Mouse (Mus musculus) gonadal fat pad, adult 2 months (tissue): ENCODE measurements around the gene Ltbp3. TPM values are rescaled to one million over a fixed set of nuclear protein-coding genes. Genes with fewer than 3 reads are reported as not detected.

ENCODE experiments used
- DNase-seq: peaks from one replicate; pipeline ENCODE4 v3.0.0-alpha.2; 2012; ENCODE audit warnings: low read depth
- polyA plus RNA-seq: library from polyadenylated mRNA; depleted of rRNA; stranded (reverse); fragments of >200 nt; gene quantifications from 2 replicates; pipeline ENCODE4 v1.2.3, GENCODE M21; 2012

Gene Ltbp3
- polyA plus RNA-seq, 1 experiment: 186 TPM

GRCm38 (mm10) chr19:5723934-5724548 lies 16.7 kb upstream of the Ltbp3 start:
- no peak for DNase-seq

GRCm38 (mm10) chr19:5724549-5724941 lies 16.2 kb upstream of the Ltbp3 start:
- no peak for DNase-seq

- DNase-seq: no peak
Measured at GRCm38 (mm10) chr19:5725029-5725707, 15.5 kb upstream of the Ltbp3 start.

- no peak for DNase-seq
Measured at GRCm38 (mm10) chr19:5725767-5726515, 14.8 kb upstream of the Ltbp3 start, which contains the start of gene Ehbp1l1. Gene Ehbp1l1, minus strand, starts transcription at chr19:5726317.

GRCm38 (mm10) chr19:5726961-5727578 lies 13.6 kb upstream of the Ltbp3 start:
- DNase-seq: no peak

- no peak for DNase-seq
Measured at GRCm38 (mm10) chr19:5727701-5728100, 13.0 kb upstream of the Ltbp3 start.

- no peak for DNase-seq
Measured at GRCm38 (mm10) chr19:5728631-5729443, 11.9 kb upstream of the Ltbp3 start.

GRCm38 (mm10) chr19:5729444-5729815 lies 11.3 kb upstream of the Ltbp3 start, which contains the start of gene Fam89b:
Gene Fam89b, minus strand, starts transcription at chr19:5729653.
- no peak for DNase-seq

- DNase-seq: no peak
Measured at GRCm38 (mm10) chr19:5730314-5731186, 10.2 kb upstream of the Ltbp3 start.

GRCm38 (mm10) chr19:5731264-5731978 lies 9.3 kb upstream of the Ltbp3 start:
- DNase-seq: no peak

GRCm38 (mm10) chr19:5734325-5734724 lies 6.4 kb upstream of the Ltbp3 start:
- DNase-seq: no peak

- no peak for DNase-seq
Measured at GRCm38 (mm10) chr19:5739446-5739845, 1.3 kb upstream of the Ltbp3 start.

GRCm38 (mm10) chr19:5741641-5742240 lies 1.0 kb downstream of the Ltbp3 start:
- DNase-seq: no peak

GRCm38 (mm10) chr19:5742241-5742641 lies 1.5 kb downstream of the Ltbp3 start:
- no peak for DNase-seq

GRCm38 (mm10) chr19:5743576-5743975 lies 2.9 kb downstream of the Ltbp3 start:
- no peak for DNase-seq

- no peak for DNase-seq
Measured at GRCm38 (mm10) chr19:5745756-5746710, 5.3 kb downstream of the Ltbp3 start.

- DNase-seq: no peak
Measured at GRCm38 (mm10) chr19:5746907-5747363, 6.2 kb downstream of the Ltbp3 start.

- DNase-seq: no peak
Measured at GRCm38 (mm10) chr19:5749476-5749875, 8.8 kb downstream of the Ltbp3 start.
